Comparison of ENCODE assay signal across 8 mouse cellular contexts in the genomic region with DNA sequence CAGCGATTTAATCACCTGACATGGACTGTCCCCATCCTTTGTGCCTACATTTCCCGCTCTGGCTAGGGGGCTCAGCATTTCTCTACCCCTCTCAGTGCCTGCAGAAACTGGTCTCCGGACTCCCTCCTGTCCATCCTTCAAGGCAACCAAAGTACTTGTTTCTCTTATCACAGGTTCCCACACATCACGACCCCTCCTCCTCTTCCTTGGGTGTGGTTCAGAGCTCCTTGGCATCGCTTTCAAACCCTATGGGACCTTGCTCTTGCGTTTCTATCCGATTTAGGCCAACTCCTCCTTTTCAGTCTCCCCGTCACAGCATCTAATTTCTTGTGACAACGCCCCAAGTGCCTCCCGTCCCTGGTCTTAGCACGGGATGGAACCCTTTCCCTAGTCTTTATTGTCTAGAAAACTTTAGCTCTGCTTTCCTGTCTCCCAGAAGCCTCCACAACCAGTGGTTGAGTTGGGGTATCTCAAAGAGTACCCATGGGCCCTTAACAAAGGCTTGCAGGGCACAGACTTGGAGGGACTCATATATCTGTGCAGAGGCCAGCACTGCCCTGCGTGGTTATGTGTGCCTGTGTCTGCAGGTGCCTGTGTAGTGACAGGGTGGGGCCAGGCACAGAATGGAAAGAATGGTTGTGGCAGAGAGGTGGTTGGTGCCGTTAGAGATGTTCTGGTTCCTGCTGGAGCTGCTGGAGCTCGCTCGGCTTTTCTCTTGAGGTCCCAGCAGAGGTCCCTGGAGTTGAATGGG. TPM values are rescaled to one million over a fixed set of nuclear protein-coding genes. Genes with fewer than 3 reads are reported as not detected.
DNase-seq lines count a peak whose midpoint lies in the region; ATAC-seq lines count a peak whose summit lies in the region.

No protein-coding gene starts in this region.

- H3K4me2 ChIP-seq in heart, embryonic 15.5 days = peak overlapping the region; percentile 68
- peak overlapping the region; percentile 49 for H3K4me2 ChIP-seq in forebrain, embryonic 15.5 days (replicated peaks)
- peak overlapping the region; percentile 36 for H3K4me2 ChIP-seq in midbrain, embryonic 11.5 days

- no peak for DNase-seq in heart, postnatal 36 days
- DNase-seq in embryonic facial prominence, embryonic 10.5 days (ENCODE audit: low spot score) = no peak
- no peak for DNase-seq in midbrain, embryonic 11.5 days (ENCODE audit: low spot score, missing footprints)
- no peak for DNase-seq in thymus, adult 18-20 months
- no peak for DNase-seq in layer of hippocampus, adult 18-20 months (ENCODE audit: low spot score in 2 of 2)
- no peak for DNase-seq in frontal cortex, postnatal 36 days (ENCODE audit: low spot score in 2 of 2)

- H3K9me3 ChIP-seq in heart, embryonic 15.5 days (replicated peaks) = no peaks in the 10 kb centered on the region
- no peaks in the 10 kb centered on the region for H3K9me3 ChIP-seq in embryonic facial prominence, embryonic 10.5 days
- no peaks in the 10 kb centered on the region for H3K9me3 ChIP-seq in forebrain, embryonic 15.5 days
- H3K9me3 ChIP-seq in midbrain, embryonic 11.5 days (ENCODE audit: control insufficient read depth, low read length) = no peaks in the 10 kb centered on the region

- H3K4me1 ChIP-seq in heart, embryonic 15.5 days (replicated peaks) = peaks cover 21% of the 10 kb centered on the region
- peaks cover 36% of the 10 kb centered on the region for H3K4me1 ChIP-seq in embryonic facial prominence, embryonic 10.5 days
- H3K4me1 ChIP-seq in forebrain, embryonic 15.5 days = peaks cover 29% of the 10 kb centered on the region
- H3K4me1 ChIP-seq in midbrain, embryonic 11.5 days (ENCODE audit: control insufficient read depth, insufficient read depth, low read length) = peaks cover 20% of the 10 kb centered on the region

- 50% methylated on average over 15 of the region's 15 CpGs for WGBS in heart, embryonic 15.5 days
- 57% methylated on average over 15 of the region's 15 CpGs for WGBS in embryonic facial prominence, embryonic 10.5 days
- 49% methylated on average over 15 of the region's 15 CpGs for WGBS in forebrain, embryonic 15.5 days
- 56% methylated on average over 15 of the region's 15 CpGs for WGBS in midbrain, embryonic 11.5 days

- H3K4me3 ChIP-seq in heart, embryonic 15.5 days = peak overlapping the region; percentile 36
- H3K4me3 ChIP-seq in embryonic facial prominence, embryonic 10.5 days = peak overlapping the region; percentile 50
- H3K4me3 ChIP-seq in forebrain, embryonic 15.5 days = peak overlapping the region; percentile 33
- H3K4me3 ChIP-seq in midbrain, embryonic 11.5 days (ENCODE audit: low read depth, low read length) = peak overlapping the region; percentile 12; the same call in 1 of the 2 replicates

- H3K36me3 ChIP-seq in heart, embryonic 15.5 days = no peaks in the 10 kb centered on the region
- no peaks in the 10 kb centered on the region for H3K36me3 ChIP-seq in embryonic facial prominence, embryonic 10.5 days (replicated peaks)
- no peaks in the 10 kb centered on the region for H3K36me3 ChIP-seq in forebrain, embryonic 15.5 days
- no peaks in the 10 kb centered on the region for H3K36me3 ChIP-seq in midbrain, embryonic 11.5 days (ENCODE audit: control insufficient read depth, insufficient read depth, low read length)

- no peak for ATAC-seq in heart, embryonic 15.5 days (replicated peaks; ENCODE audit: insufficient number of reproducible peaks, insufficient read depth, low FRiP score, low read depth)
- ATAC-seq in forebrain, embryonic 15.5 days (replicated peaks) = peak; percentile 61
- ATAC-seq in midbrain, embryonic 11.5 days (ENCODE audit: low FRiP score) = no peak

- H3K27ac ChIP-seq in heart, embryonic 15.5 days = no peak overlapping the region
- H3K27ac ChIP-seq in embryonic facial prominence, embryonic 10.5 days (replicated peaks) = no peak overlapping the region; the same call in 1 of the 2 replicates
- H3K27ac ChIP-seq in forebrain, embryonic 15.5 days (replicated peaks) = peak overlapping the region; percentile 38
- H3K27ac ChIP-seq in midbrain, embryonic 11.5 days (ENCODE audit: low read depth, low read length) = no peak overlapping the region

- H3K27me3 ChIP-seq in heart, embryonic 15.5 days = peaks cover 33% of the 10 kb centered on the region
- H3K27me3 ChIP-seq in embryonic facial prominence, embryonic 10.5 days (replicated peaks; ENCODE audit: low read depth, poor library complexity, severe bottlenecking) = peaks cover 70% of the 10 kb centered on the region
- H3K27me3 ChIP-seq in forebrain, embryonic 15.5 days = peaks cover 10% of the 10 kb centered on the region; the same call in 1 of the 2 replicates
- peaks cover 15% of the 10 kb centered on the region for H3K27me3 ChIP-seq in midbrain, embryonic 11.5 days (ENCODE audit: control insufficient read depth, insufficient read depth, low read length)

- intact Hi-C loops in heart, postnatal 36 days (cut with DNase I) = no loop called here

- H3K9ac ChIP-seq in heart, embryonic 15.5 days = peak overlapping the region; percentile 28; the same call in 1 of the 2 replicates
- no peak overlapping the region for H3K9ac ChIP-seq in forebrain, embryonic 15.5 days (replicated peaks)
- no peak overlapping the region for H3K9ac ChIP-seq in midbrain, embryonic 11.5 days (ENCODE audit: low read length)

RNA-seq across cellular contexts. Expression of a gene that starts 51.8 kb away (rescaled TPM):
- 27.4 and 55.0 TPM in 2 replicates for polyA plus RNA-seq in heart, embryonic 15.5 days (2015; fragmentation: Nextera tagmentation; extraction: Ambion mirVana)
- 10 to 100 TPM; 20.7 to 27.1 TPM for total RNA-seq in heart, postnatal 36 days (2021)
- polyA plus RNA-seq in embryonic facial prominence, embryonic 10.5 days (2016; fragmentation: Nextera tagmentation; extraction: Ambion mirVana) = 13.0 and 16.4 TPM in 2 replicates
- polyA plus RNA-seq in forebrain, embryonic 15.5 days (2015; fragmentation: Nextera tagmentation; extraction: Ambion mirVana) = 21.6 and 26.4 TPM in 2 replicates
- polyA plus RNA-seq in midbrain, embryonic 11.5 days (2014; fragmentation: Nextera tagmentation; extraction: Ambion mirVana) = 22.0 and 27.3 TPM in 2 replicates
- 10 to 100 TPM; 39.2 to 42.9 TPM for total RNA-seq in layer of hippocampus, adult 18-20 months (2021)
